Mouse (Mus musculus): ENCODE results near the gene Bmpr1b.
A peak's percentile ranks its signal among the peaks of the same experiment; 100 is the strongest.

The Bmpr1b gene

GRCm38 (mm10) chr3:142114190-142114589 lies 55.0 kb downstream of the Bmpr1b start:
- DNase-seq (ENCODE audit: low read depth, low spot score), result no peak

- DNase-seq (ENCODE audit: low read depth, low spot score), result no peak
Observed at GRCm38 (mm10) chr3:142113208-142113607, 56.0 kb downstream of the Bmpr1b start.

- DNase-seq (ENCODE audit: low read depth, low spot score), result no peak
Observed at GRCm38 (mm10) chr3:142106227-142106626, 63.0 kb downstream of the Bmpr1b start.

- DNase-seq (ENCODE audit: low read depth, low spot score), result no peak
Observed at GRCm38 (mm10) chr3:142104027-142104805, 65.0 kb downstream of the Bmpr1b start.

- no peak for DNase-seq (ENCODE audit: low read depth, low spot score)
Observed at GRCm38 (mm10) chr3:142103622-142104021, 65.6 kb downstream of the Bmpr1b start.

- DNase-seq (ENCODE audit: low read depth, low spot score), result peak; percentile 81
Observed at GRCm38 (mm10) chr3:142099151-142099550, 70.1 kb downstream of the Bmpr1b start.

- DNase-seq (ENCODE audit: low read depth, low spot score), result peak; percentile 75
Observed at GRCm38 (mm10) chr3:142094049-142094448, 75.2 kb downstream of the Bmpr1b start.

GRCm38 (mm10) chr3:142089684-142090083 lies 79.5 kb downstream of the Bmpr1b start:
- no peak for DNase-seq (ENCODE audit: low read depth, low spot score)

- no peak for DNase-seq (ENCODE audit: low read depth, low spot score)
Observed at GRCm38 (mm10) chr3:142085938-142086337, 83.3 kb downstream of the Bmpr1b start.

GRCm38 (mm10) chr3:142084091-142084490 lies 85.1 kb downstream of the Bmpr1b start:
- DNase-seq (ENCODE audit: low read depth, low spot score), result peak; percentile 54

GRCm38 (mm10) chr3:142077723-142078302 lies 91.4 kb downstream of the Bmpr1b start:
- DNase-seq (ENCODE audit: low read depth, low spot score), result no peak

GRCm38 (mm10) chr3:142071601-142072000 lies 97.6 kb downstream of the Bmpr1b start:
- DNase-seq (ENCODE audit: low read depth, low spot score), result no peak

- no peak for DNase-seq (ENCODE audit: low read depth, low spot score)
Observed at GRCm38 (mm10) chr3:142066792-142067346, 102.4 kb downstream of the Bmpr1b start.

GRCm38 (mm10) chr3:142065111-142065510 lies 104.1 kb downstream of the Bmpr1b start:
- no peak for DNase-seq (ENCODE audit: low read depth, low spot score)

- DNase-seq (ENCODE audit: low read depth, low spot score), result peak; percentile 67
Observed at GRCm38 (mm10) chr3:142063536-142064226, 105.5 kb downstream of the Bmpr1b start.

- no peak for DNase-seq (ENCODE audit: low read depth, low spot score)
Observed at GRCm38 (mm10) chr3:142061267-142061666, 108.0 kb downstream of the Bmpr1b start.

GRCm38 (mm10) chr3:142059890-142060289 lies 109.3 kb downstream of the Bmpr1b start:
- no peak for DNase-seq (ENCODE audit: low read depth, low spot score)

- no peak for DNase-seq (ENCODE audit: low read depth, low spot score)
Observed at GRCm38 (mm10) chr3:142050681-142051080, 118.5 kb downstream of the Bmpr1b start.

GRCm38 (mm10) chr3:142049610-142050009 lies 119.6 kb downstream of the Bmpr1b start:
- no peak for DNase-seq (ENCODE audit: low read depth, low spot score)

GRCm38 (mm10) chr3:142049093-142049492 lies 120.1 kb downstream of the Bmpr1b start:
- no peak for DNase-seq (ENCODE audit: low read depth, low spot score)

- DNase-seq (ENCODE audit: low read depth, low spot score), result no peak
Observed at GRCm38 (mm10) chr3:142048493-142048892, 120.7 kb downstream of the Bmpr1b start.

- no peak for DNase-seq (ENCODE audit: low read depth, low spot score)
Observed at GRCm38 (mm10) chr3:142043463-142043862, 125.8 kb downstream of the Bmpr1b start.

Measured in forelimb bud, embryonic 11.5 days (tissue).